Mouse (Mus musculus) cerebellum, postnatal 36 days (tissue): ENCODE measurements at regions not wholly inside any gene's neighbourhood (a gene's known extent, or its start where the extent isn't known, plus 50 kb on each side); places are given as distances from the start of the nearest gene placed in this dataset.
"Not testable (repeated sequence)": the region's sequence is repeated elsewhere in the genome, so short reads cannot be mapped to it uniquely, and the experiment has no call there.

Source experiments
- DNase-seq, 2 experiments: peaks; one replicate each; pipeline ENCODE4 v3.0.0; 2021 to 2022; ENCODE audit warnings: mixed read lengths in 2 of 2

- DNase-seq = no peak
Observed at GRCm38 (mm10) chr10:25695798-25696197, 159.7 kb upstream of the Smlr1 start.

GRCm38 (mm10) chr10:25681243-25681642 lies 145.2 kb upstream of the Smlr1 start:
- DNase-seq = peak; percentile 19 to 32

GRCm38 (mm10) chr10:25677889-25678288 lies 141.8 kb upstream of the Smlr1 start:
- no peak for DNase-seq

- DNase-seq = no peak
Observed at GRCm38 (mm10) chr10:25675368-25675767, 139.3 kb upstream of the Smlr1 start.

GRCm38 (mm10) chr10:25670061-25670460 lies 134.0 kb upstream of the Smlr1 start:
- DNase-seq = no peak

- no peak for DNase-seq
Observed at GRCm38 (mm10) chr10:25652742-25653563, 116.9 kb upstream of the Smlr1 start.

- no peak for DNase-seq
Observed at GRCm38 (mm10) chr10:25647740-25648139, 111.7 kb upstream of the Smlr1 start.

- DNase-seq = no peak
Observed at GRCm38 (mm10) chr10:25643518-25643993, 107.5 kb upstream of the Smlr1 start.

GRCm38 (mm10) chr10:25642079-25642696 lies 106.1 kb upstream of the Smlr1 start:
- no peak for DNase-seq

GRCm38 (mm10) chr10:25633058-25633614 lies 97.1 kb upstream of the Smlr1 start:
- DNase-seq = no peak

GRCm38 (mm10) chr10:25632306-25632705 lies 96.2 kb upstream of the Smlr1 start:
- DNase-seq = no peak

GRCm38 (mm10) chr10:25622585-25622984 lies 86.5 kb upstream of the Smlr1 start:
- DNase-seq = no peak

GRCm38 (mm10) chr10:25621747-25622134 lies 85.7 kb upstream of the Smlr1 start:
- DNase-seq = not testable (repeated sequence)

- no peak for DNase-seq
Observed at GRCm38 (mm10) chr10:25620939-25621746, 85.1 kb upstream of the Smlr1 start.

- no peak for DNase-seq
Observed at GRCm38 (mm10) chr10:25619702-25620101, 83.6 kb upstream of the Smlr1 start.

GRCm38 (mm10) chr10:25601471-25601870 lies 65.4 kb upstream of the Smlr1 start:
- DNase-seq = no peak

- DNase-seq = no peak
Observed at GRCm38 (mm10) chr10:25589316-25589645, 53.2 kb upstream of the Smlr1 start.

GRCm38 (mm10) chr10:25588611-25589315 lies 52.7 kb upstream of the Smlr1 start:
- DNase-seq = no peak
